ENCODE assay signal across 15 mouse cellular contexts in the genomic region with DNA sequence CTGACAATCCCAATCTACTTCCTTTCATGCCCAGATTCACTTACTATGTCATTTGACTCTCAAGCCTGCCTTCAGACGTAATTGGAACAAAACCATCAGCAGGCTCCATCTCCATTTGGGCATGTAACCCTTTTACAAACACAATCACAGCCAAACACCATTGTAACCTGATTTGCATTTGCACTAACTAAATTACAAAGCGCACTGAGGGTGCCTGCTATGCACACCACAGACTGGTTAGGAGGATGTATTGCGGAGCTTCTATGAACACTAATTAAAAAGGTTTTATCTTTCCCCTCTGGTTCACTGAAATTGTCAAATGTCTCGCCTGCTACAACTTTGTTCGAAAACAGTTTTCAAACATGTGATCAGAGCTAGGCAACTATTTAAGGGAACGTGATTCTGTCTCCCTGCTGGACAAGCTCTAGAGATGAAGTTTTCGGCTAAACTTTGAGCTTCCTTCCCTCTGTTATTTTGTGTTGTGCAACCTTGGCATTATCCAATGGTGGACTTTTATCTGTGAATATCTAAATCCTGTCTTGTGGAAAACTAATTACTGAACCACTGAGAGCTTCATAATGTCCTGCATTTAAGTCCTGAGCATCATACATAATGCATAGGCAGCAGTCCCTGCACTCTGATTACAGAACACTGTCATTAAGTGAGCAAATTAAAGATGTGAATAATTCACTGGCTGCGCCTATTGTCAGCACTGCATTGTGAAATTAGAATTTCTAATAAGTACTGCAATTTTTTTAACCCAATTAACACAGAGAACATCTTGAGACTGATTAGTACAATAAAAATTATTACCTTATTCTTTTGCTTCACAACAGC.
DNase-seq lines count a peak whose midpoint lies in the region; ATAC-seq and TF ChIP-seq lines count a peak whose summit lies in the region.
"Had no signal": no experiment of that assay in that cellular context is flagged by ENCODE, and none has a peak within 500 bp of the region (broad histone marks: within the 10 kb centered on the region; RNA-seq: fewer than 3 reads in every experiment).

No protein-coding gene starts in this region.

- ATAC-seq in forebrain, embryonic 13.5 days: peak; percentile 95
- peak; percentile 45 for ATAC-seq in hindbrain, postnatal 0 days
- ATAC-seq in neural tube, embryonic 14.5 days (ENCODE audit: low read depth): peak; percentile 93

- 4% methylated on average over 8 of the region's 8 CpGs for WGBS in forebrain, embryonic 13.5 days
- 15% methylated on average over 8 of the region's 8 CpGs for WGBS in hindbrain, postnatal 0 days
- 22% methylated on average over 8 of the region's 8 CpGs for WGBS in neural tube, embryonic 14.5 days
- WGBS in thymus, adult 2 months: 87% methylated on average over 8 of the region's 8 CpGs

- peak overlapping the region; percentile 26 for H3K9ac ChIP-seq in forebrain, embryonic 13.5 days
- no peak overlapping the region for H3K9ac ChIP-seq in hindbrain, postnatal 0 days (replicated peaks; ENCODE audit: low read length)
- no peak overlapping the region for H3K9ac ChIP-seq in neural tube, embryonic 14.5 days (replicated peaks; ENCODE audit: low read depth, low read length)
- H3K9ac ChIP-seq: limb, embryonic 12.5 days; stomach, embryonic 15.5 days had no signal

- peaks cover 31% of the 10 kb centered on the region for H3K4me1 ChIP-seq in forebrain, embryonic 13.5 days
- H3K4me1 ChIP-seq in hindbrain, postnatal 0 days (ENCODE audit: insufficient read depth, low read length): no peaks in the 10 kb centered on the region
- 0 out of 2 replicates have a peak, but pooled peaks cover 3% of the 10 kb centered on the region for H3K4me1 ChIP-seq in neural tube, embryonic 14.5 days (ENCODE audit: control insufficient read depth, insufficient read depth, low read length)
- no peaks in the 10 kb centered on the region for H3K4me1 ChIP-seq in thymus, adult 2 months (replicated peaks; ENCODE audit: control insufficient read depth, insufficient read depth, low read length)
- H3K4me1 ChIP-seq: limb, embryonic 12.5 days; stomach, embryonic 15.5 days had no signal

- TF ChIP-seq CTCF in hindbrain, postnatal 0 days (IDR thresholded peaks at IDR 0.05; ENCODE audit: low read depth): no peak
- TF ChIP-seq CTCF in thymus, adult 2 months (IDR thresholded peaks at IDR 0.05; ENCODE audit: borderline replicate concordance, control insufficient read depth, extremely low read depth, insufficient read depth, low read length, poor library complexity): no peak

- 0 out of 2 replicates have a peak, but pooled peaks cover 4% of the 10 kb centered on the region for H3K9me3 ChIP-seq in forebrain, embryonic 13.5 days (replicated peaks)
- H3K9me3 ChIP-seq in hindbrain, postnatal 0 days (ENCODE audit: low read length): no peaks in the 10 kb centered on the region
- no peaks in the 10 kb centered on the region for H3K9me3 ChIP-seq in neural tube, embryonic 14.5 days (ENCODE audit: control insufficient read depth, low read length)
- H3K9me3 ChIP-seq: limb, embryonic 12.5 days; stomach, embryonic 15.5 days had no signal

- H3K4me3 ChIP-seq in forebrain, embryonic 13.5 days: peak overlapping the region; percentile 41
- peak overlapping the region; percentile 6; the same call in 1 of the 2 replicates for H3K4me3 ChIP-seq in hindbrain, postnatal 0 days (ENCODE audit: low read length)
- H3K4me3 ChIP-seq in neural tube, embryonic 14.5 days (ENCODE audit: low read depth, low read length): peak overlapping the region; percentile 7; the same call in 1 of the 2 replicates
- no peak overlapping the region for H3K4me3 ChIP-seq in thymus, adult 2 months (ENCODE audit: control insufficient read depth, insufficient read depth, low read length)
- H3K4me3 ChIP-seq: erythroblast, embryonic 14.5 days; limb, embryonic 12.5 days; stomach, embryonic 15.5 days had no signal

- H3K36me3 ChIP-seq in forebrain, embryonic 13.5 days (ENCODE audit: poor library complexity, severe bottlenecking): peaks cover 9% of the 10 kb centered on the region
- no peaks in the 10 kb centered on the region for H3K36me3 ChIP-seq in hindbrain, postnatal 0 days (ENCODE audit: insufficient read depth, low read length)
- no peaks in the 10 kb centered on the region for H3K36me3 ChIP-seq in neural tube, embryonic 14.5 days (ENCODE audit: control insufficient read depth, insufficient read depth, low read length)
- H3K36me3 ChIP-seq in thymus, adult 2 months (ENCODE audit: control insufficient read depth, insufficient read depth, low read length): no peaks in the 10 kb centered on the region
- H3K36me3 ChIP-seq: limb, embryonic 12.5 days; stomach, embryonic 15.5 days had no signal

- peak overlapping the region; percentile 46 for H3K4me2 ChIP-seq in forebrain, embryonic 13.5 days
- H3K4me2 ChIP-seq in hindbrain, postnatal 0 days (ENCODE audit: low read depth, low read length): peak overlapping the region; percentile 44
- H3K4me2 ChIP-seq in neural tube, embryonic 14.5 days (ENCODE audit: low read depth, low read length): peak overlapping the region; percentile 35; the same call in 1 of the 2 replicates
- H3K4me2 ChIP-seq: limb, embryonic 12.5 days; stomach, embryonic 15.5 days had no signal

- H3K27ac ChIP-seq in forebrain, embryonic 13.5 days: peak overlapping the region; percentile 85
- no peak overlapping the region for H3K27ac ChIP-seq in hindbrain, postnatal 0 days
- H3K27ac ChIP-seq in neural tube, embryonic 14.5 days (ENCODE audit: low read depth, low read length): no peak overlapping the region
- H3K27ac ChIP-seq in thymus, adult 2 months (ENCODE audit: control insufficient read depth, insufficient read depth, low read length): no peak overlapping the region
- H3K27ac ChIP-seq: limb, embryonic 12.5 days; stomach, embryonic 15.5 days had no signal

- TF ChIP-seq POLR2A in thymus, adult 2 months (IDR thresholded peaks at IDR 0.05; ENCODE audit: control insufficient read depth, extremely low read depth, insufficient read depth, low read length, poor library complexity): no peak

- peak; percentile 30 for DNase-seq in embryo, embryonic 10.5 days (ENCODE audit: low spot score)
- no peak for DNase-seq in embryo, embryonic 10 days (ENCODE audit: low spot score)
- DNase-seq in hindbrain, postnatal 0 days (ENCODE audit: low spot score): peak; percentile 13
- no peak for DNase-seq in thymus, adult 2 months
- DNase-seq in kidney, adult 18-20 months: no peak
- no peak for DNase-seq in spleen, adult 18-20 months
- DNase-seq: cerebellum, postnatal 10 days; heart, adult 18-20 months; kidney, adult 9 months; lung, adult 2 months had no signal

- no peaks in the 10 kb centered on the region for H3K27me3 ChIP-seq in forebrain, embryonic 13.5 days
- H3K27me3 ChIP-seq in hindbrain, postnatal 0 days (ENCODE audit: insufficient read depth, low read length): no peaks in the 10 kb centered on the region
- H3K27me3 ChIP-seq in neural tube, embryonic 14.5 days (ENCODE audit: control insufficient read depth, insufficient read depth, low read length): no peaks in the 10 kb centered on the region
- no peaks in the 10 kb centered on the region for H3K27me3 ChIP-seq in thymus, adult 2 months (ENCODE audit: control insufficient read depth, insufficient read depth, low read length)
- H3K27me3 ChIP-seq: limb, embryonic 12.5 days; stomach, embryonic 15.5 days had no signal

Comparison
In these comparisons a context has a peak if more than half of its experiments do, and no peak if none do; other contexts are left out.
1. DNase-seq: peak in embryo, embryonic 10.5 days (single experiment) and hindbrain, postnatal 0 days (single experiment); none in embryo, embryonic 10 days (single experiment), thymus, adult 2 months (single experiment), kidney, adult 18-20 months (single experiment) and spleen, adult 18-20 months (0 of 2).
2. ATAC-seq: peak in every context shown above with its lines; median percentile 95 in forebrain, embryonic 13.5 days; 93 in neural tube, embryonic 14.5 days; 45 in hindbrain, postnatal 0 days.
3. Peak in every context shown above with its lines, with median percentiles within 50 percentile points of each other: H3K4me2 ChIP-seq.